Mouse (Mus musculus): Measurements from ENCODE around the gene Gtpbp1. TPM values are rescaled to one million over a fixed set of nuclear protein-coding genes. Genes with fewer than 3 reads are reported as not detected.
"Not testable (repeated sequence)": the region's sequence is repeated elsewhere in the genome, so short reads cannot be mapped to it uniquely, and the experiment has no call there.

Gene Gtpbp1
- polyA plus RNA-seq, 1 experiment from 2014 or later = 28.2 TPM

DNA sequence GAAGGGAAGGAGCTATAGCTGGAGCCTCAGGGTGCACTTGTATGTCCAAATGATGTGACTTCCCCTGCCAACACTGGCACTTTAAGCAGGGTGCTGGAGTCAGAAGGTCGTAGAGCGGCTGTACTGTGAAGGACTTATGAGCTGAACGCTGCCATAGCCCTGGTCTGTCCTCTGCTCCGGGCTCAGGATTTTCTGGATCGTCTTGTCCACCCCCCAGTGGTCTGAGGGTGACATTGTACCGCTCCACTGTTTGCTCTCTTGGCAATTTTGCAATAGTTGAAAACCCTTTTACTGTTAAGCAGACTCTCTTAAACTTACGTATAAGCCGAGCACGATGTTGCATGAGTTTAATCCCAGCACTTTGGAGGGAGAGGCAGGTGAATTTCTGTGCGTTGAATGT, 21.4 kb upstream of the Gtpbp1 start:
- no peak for ATAC-seq (ENCODE audit: insufficient read depth, low FRiP score, low read depth)
- 65% methylated on average over 10 of the region's 10 CpGs for WGBS
- Histone ChIP-seq H3K9me3 (no peaks in the 10 kb centered on the region), H3K27me3 (replicated peaks) (no peaks in the 10 kb centered on the region), H3K4me2 (no peak overlapping the region), H3K27ac (no peak overlapping the region), H3K4me3 (replicated peaks) (no peak overlapping the region), H3K4me1 (peaks cover 7% of the 10 kb centered on the region), H3K9ac (no peak overlapping the region), H3K36me3 (peaks cover 7% of the 10 kb centered on the region; the same call in 1 of the 2 replicates)

DNA sequence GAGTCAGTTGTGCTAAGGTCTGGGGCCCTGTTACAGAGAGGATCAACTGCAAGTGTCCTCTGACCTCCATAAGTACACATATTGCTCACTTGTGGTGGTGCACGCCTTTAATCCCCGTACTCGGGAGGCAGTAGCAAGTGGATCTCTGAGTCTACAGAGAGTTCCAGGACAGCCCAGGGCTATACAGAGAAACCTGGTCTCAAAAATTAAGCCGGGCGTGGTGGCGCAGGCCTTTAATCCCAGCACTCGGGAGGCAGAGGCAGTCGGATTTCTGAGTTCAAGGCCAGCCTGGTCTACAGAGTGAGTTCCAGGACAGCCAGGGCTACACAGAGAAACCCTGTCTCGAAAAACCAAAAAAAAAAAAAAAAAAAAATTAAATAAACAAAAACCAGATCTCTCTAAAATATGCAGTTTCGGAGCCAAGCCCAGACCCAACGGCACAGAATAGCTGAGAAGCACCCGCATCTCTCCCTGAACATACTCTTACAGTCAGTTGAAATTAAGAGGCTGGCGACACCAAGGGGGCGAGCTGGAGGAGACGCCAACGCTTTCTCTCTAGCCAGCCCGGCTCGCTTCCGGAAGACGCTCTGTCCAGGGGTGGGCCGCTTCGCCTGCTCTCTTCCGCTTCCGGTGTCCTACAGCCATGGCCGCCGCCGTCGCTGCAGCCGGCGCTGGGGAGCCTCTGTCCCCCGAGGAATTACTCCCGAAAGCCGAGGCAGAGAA, 20.2 kb upstream of the Gtpbp1 start, which contains the start of gene Tomm22:
Gene Tomm22 (plus strand): TSS at position 613 of the 723 bp plus-strand sequence.
- H3K4me3 ChIP-seq (replicated peaks) = peak within 1 kb of the TSS; percentile 94
- ATAC-seq (ENCODE audit: insufficient read depth, low FRiP score, low read depth) = peak; percentile 95
- WGBS = 16% methylated on average over 33 of the region's 33 CpGs
- no peaks in the 10 kb centered on the region for H3K9me3 ChIP-seq
- peaks cover 7% of the 10 kb centered on the region for H3K4me1 ChIP-seq
- H3K9ac ChIP-seq = peak within 1 kb of the TSS; percentile 84
- peaks cover 14% of the 10 kb centered on the region; the same call in 1 of the 2 replicates for H3K36me3 ChIP-seq
- H3K4me2 ChIP-seq = peak within 1 kb of the TSS; percentile 72
- H3K27me3 ChIP-seq (replicated peaks) = no peaks in the 10 kb centered on the region
- H3K27ac ChIP-seq = peak within 1 kb of the TSS; percentile 61; the same call in 1 of the 2 replicates

DNA sequence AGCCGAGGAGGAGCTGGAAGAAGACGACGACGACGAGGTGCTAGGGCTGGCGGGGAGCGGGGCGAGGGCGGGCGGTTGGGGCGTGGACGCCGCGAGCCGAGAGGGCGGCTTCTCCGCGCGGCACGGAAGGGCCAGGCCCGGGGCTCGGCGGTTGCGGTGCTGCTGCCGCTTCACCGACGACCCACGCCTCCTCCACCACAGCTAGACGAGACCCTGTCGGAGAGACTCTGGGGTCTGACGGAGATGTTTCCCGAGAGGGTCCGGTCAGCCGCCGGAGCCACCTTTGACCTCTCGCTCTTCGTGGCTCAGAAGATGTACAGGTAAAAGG, 19.7 kb upstream of the Gtpbp1 start:
- peak overlapping the region; percentile 94 for H3K4me3 ChIP-seq (replicated peaks)
- under 1% methylated on average over 37 of the region's 37 CpGs for WGBS
- peak; percentile 54 for ATAC-seq (ENCODE audit: insufficient read depth, low FRiP score, low read depth)
- H3K4me2 ChIP-seq = peak overlapping the region; percentile 72
- H3K9me3 ChIP-seq = no peaks in the 10 kb centered on the region
- peaks cover 7% of the 10 kb centered on the region for H3K4me1 ChIP-seq
- H3K36me3 ChIP-seq = peaks cover 17% of the 10 kb centered on the region; the same call in 1 of the 2 replicates
- no peaks in the 10 kb centered on the region for H3K27me3 ChIP-seq (replicated peaks)
- H3K27ac ChIP-seq = peak overlapping the region; percentile 61; the same call in 1 of the 2 replicates
- peak overlapping the region; percentile 84 for H3K9ac ChIP-seq

DNA sequence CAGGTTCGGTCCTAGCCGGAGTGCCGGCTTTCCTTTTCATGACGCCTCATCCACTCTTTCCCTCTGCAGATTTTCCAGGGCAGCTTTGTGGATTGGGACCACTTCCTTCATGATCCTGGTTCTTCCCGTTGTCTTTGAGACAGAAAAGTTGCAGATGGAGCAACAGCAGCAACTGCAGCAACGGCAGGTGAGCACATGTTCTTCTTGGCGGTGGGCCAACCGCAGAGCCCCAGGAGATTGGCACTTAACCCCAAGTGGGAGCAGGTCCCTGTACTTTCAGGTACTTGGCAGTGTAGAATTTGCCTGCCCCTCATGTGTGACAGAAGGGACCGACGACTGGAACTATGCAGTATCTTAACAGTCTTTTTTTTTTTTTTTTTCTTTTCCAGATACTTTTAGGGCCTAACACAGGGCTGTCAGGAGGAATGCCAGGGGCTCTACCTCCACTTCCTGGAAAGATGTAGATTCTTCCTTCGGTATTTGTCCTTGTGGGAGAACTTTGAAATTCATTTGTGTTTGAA, 18.8 kb upstream of the Gtpbp1 start:
- not testable (repeated sequence) for ATAC-seq (ENCODE audit: insufficient read depth, low FRiP score, low read depth); H3K4me1 ChIP-seq; H3K27ac ChIP-seq; H3K9ac ChIP-seq; H3K9me3 ChIP-seq; H3K27me3 ChIP-seq (replicated peaks)
- 71% methylated on average over 11 of the region's 11 CpGs for WGBS
- Histone ChIP-seq H3K36me3 (peaks cover 25% of the 10 kb centered on the region; the same call in 1 of the 2 replicates), H3K4me3 (replicated peaks) (peak overlapping the region; percentile 94), H3K4me2 (peak overlapping the region; percentile 72)

DNA sequence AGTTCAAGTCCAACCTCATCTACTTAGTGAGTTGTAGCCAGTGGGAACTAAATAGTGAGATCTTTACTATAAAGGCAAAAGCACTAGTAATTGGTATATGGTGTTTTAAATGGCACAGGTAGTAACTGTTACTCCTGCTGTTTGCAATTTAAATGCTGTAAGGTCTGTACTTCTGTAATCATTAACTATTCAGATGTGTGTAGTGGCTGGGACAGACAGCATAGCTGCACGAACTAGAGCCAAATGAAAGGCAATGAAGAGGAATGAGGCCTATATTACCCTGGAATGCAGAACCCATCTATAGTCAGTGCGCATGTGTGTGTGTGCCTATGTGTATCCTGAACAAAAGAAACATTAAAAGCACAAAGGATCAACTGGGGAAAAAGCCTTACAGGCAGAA, 12.7 kb upstream of the Gtpbp1 start:
- no peak for ATAC-seq (ENCODE audit: insufficient read depth, low FRiP score, low read depth)
- no peak overlapping the region for H3K27ac ChIP-seq

DNA sequence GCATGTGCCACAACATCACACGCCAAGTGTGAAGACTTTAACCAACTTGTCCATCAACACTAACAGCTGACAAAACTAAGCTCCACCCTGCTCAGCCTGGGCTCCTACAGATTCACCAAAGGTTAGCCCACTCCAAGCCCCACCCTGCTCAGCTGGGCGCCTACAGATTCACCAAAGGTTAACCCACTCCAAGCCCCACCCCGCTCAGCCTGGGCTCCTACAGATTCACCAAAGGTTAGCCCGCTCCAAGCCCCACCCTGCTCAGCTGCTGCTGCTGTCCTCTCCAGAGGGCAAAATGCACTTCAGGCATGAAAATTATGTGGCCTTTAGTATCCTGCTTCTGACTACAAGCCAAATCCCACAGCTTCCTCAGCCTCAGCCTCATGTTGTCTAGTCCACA, 8.7 kb upstream of the Gtpbp1 start:
- H3K9ac ChIP-seq = no peak overlapping the region
- H3K9me3 ChIP-seq = no peaks in the 10 kb centered on the region
- no peaks in the 10 kb centered on the region for H3K36me3 ChIP-seq
- H3K4me2 ChIP-seq = no peak overlapping the region
- ATAC-seq (ENCODE audit: insufficient read depth, low FRiP score, low read depth) = no peak
- peaks cover 36% of the 10 kb centered on the region for H3K4me1 ChIP-seq
- no peaks in the 10 kb centered on the region for H3K27me3 ChIP-seq (replicated peaks)
- WGBS = 85% methylated on average over 4 of the region's 4 CpGs
- H3K4me3 ChIP-seq (replicated peaks) = no peak overlapping the region
- no peak overlapping the region for H3K27ac ChIP-seq

More for the DNA sequence above, 12.7 kb upstream of the Gtpbp1 start:
- Histone ChIP-seq H3K4me2 (no peak overlapping the region), H3K36me3 (peaks cover 23% of the 10 kb centered on the region; the same call in 1 of the 2 replicates), H3K9me3 (no peaks in the 10 kb centered on the region), H3K27me3 (replicated peaks) (no peaks in the 10 kb centered on the region), H3K4me1 (peaks cover 6% of the 10 kb centered on the region; the same call in 1 of the 2 replicates), H3K9ac (no peak overlapping the region), H3K4me3 (replicated peaks) (no peak overlapping the region)
- WGBS = 75% methylated on average over 2 of the region's 2 CpGs

DNA sequence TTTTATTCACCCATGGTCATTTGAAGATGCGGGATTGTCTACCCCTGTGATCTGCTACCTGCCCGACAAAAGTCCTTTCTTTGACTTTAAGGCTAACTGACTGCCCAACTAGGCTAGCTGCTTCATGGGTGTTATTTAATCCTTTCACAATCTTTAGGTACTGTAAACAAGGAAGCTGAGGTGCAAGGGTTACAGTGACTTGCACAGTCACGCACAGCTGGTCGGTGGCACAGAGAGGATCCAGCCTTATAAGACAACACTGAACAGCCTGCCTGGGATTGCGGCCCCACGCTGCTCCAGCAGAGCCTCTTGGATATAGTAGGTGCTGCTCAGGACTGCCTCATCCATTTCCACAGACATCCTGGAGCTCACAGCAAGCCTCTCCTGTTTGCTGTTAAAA, 7.5 kb upstream of the Gtpbp1 start:
- ATAC-seq (ENCODE audit: insufficient read depth, low FRiP score, low read depth) = no peak
- no peak overlapping the region for H3K4me3 ChIP-seq (replicated peaks)
- no peaks in the 10 kb centered on the region for H3K27me3 ChIP-seq (replicated peaks)
- WGBS = 71% methylated on average over 6 of the region's 6 CpGs
- H3K4me2 ChIP-seq = no peak overlapping the region
- no peaks in the 10 kb centered on the region for H3K36me3 ChIP-seq
- H3K27ac ChIP-seq = no peak overlapping the region
- peaks cover 36% of the 10 kb centered on the region for H3K4me1 ChIP-seq
- no peak overlapping the region for H3K9ac ChIP-seq
- no peaks in the 10 kb centered on the region for H3K9me3 ChIP-seq

DNA sequence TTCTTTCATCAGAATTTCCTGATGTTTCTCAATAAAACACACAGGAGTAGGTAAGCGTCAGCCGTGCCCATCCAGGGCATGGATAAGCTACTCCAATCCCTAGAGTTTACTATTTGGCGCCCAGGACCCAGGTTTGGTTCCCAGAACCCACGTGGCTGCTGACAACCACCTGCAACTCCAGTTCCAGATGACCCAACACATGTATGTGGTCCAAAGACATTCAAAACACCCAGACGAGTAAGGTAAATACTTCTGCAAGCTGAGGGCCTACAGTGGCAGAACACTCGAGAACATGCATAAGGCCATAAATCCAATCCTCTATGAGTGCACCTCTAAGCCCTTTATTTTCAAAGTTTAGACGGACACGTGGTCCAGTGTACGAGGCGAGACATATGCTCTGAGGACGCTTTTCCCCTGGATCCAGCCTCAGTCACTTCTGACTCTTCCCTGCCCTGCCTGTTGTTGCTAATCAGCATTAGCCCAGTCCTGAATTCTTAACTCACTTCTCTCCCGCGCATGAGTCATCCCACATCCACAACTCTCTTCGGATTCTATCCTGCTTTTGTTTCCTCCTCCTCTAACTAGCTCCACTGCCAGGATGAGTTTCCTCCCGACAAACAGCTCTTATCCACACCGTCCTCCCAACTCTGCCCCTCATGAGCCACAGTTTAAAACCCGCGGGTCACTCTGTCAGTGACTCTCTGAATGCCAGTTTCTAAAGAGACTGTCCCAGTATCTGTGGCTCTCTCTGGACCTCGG, 6.8 kb upstream of the Gtpbp1 start:
- 0 out of 2 replicates have a peak overlapping the region, but pooled peaks have one; percentile 7 for H3K27ac ChIP-seq
- 64% methylated on average over 19 of the region's 19 CpGs for WGBS
- H3K9me3 ChIP-seq = no peaks in the 10 kb centered on the region
- H3K27me3 ChIP-seq (replicated peaks) = no peaks in the 10 kb centered on the region
- H3K4me1 ChIP-seq = peaks cover 36% of the 10 kb centered on the region
- no peak overlapping the region for H3K9ac ChIP-seq
- no peaks in the 10 kb centered on the region for H3K36me3 ChIP-seq
- peak overlapping the region; percentile 80 for H3K4me3 ChIP-seq (replicated peaks)
- peak overlapping the region; percentile 62 for H3K4me2 ChIP-seq
- ATAC-seq (ENCODE audit: insufficient read depth, low FRiP score, low read depth) = no peak

DNA sequence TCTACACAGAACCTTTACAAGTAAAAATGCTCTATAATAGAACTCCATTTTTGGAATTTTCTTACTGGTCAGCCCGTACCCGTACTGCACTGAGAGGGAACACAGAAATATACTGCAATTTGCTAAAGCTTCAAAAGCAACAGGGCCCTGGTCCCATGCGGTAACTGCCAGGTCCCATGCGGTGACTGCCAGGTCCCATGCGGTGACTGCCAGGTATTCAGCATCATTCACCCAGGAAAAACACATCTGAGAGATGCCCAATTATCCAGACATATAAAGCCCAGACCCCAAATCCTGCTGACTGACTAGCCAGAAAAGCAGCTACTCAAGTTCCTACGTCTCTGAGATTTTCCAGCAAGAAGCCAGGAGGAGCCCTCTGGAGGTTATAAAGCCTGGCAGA, 6.0 kb upstream of the Gtpbp1 start:
- Histone ChIP-seq H3K4me3 (replicated peaks) (peak overlapping the region; percentile 80), H3K9me3 (no peaks in the 10 kb centered on the region), H3K4me1 (peaks cover 37% of the 10 kb centered on the region)

DNA sequence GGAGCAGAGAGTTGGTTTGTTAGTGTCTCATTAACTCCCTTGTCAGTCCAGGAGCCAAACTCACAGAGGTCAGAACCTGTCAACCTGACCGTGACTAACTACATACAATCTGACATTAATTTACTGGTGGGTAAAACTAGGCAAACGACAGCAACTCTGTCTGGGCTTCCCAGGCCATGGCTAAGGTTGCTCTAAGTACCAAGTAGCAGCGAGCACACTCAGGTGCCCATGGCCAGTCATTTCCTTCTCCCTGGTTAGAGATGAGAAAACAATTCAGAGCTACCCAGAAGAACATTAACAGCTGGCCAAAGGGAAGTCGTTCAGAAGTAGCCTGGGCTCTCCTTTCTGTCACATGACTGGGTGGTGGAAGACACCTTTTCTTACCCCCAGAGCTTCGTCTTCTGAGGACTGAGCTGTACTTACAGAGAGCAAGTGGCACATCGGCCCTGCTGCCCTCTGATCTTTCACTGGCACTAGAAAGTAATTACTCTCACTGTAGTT, 5.5 kb upstream of the Gtpbp1 start:
- Histone ChIP-seq H3K27ac (no peak overlapping the region), H3K36me3 (no peaks in the 10 kb centered on the region), H3K27me3 (replicated peaks) (no peaks in the 10 kb centered on the region), H3K9ac (no peak overlapping the region), H3K4me3 (replicated peaks) (peak overlapping the region; percentile 80), H3K4me1 (peaks cover 39% of the 10 kb centered on the region), H3K9me3 (no peaks in the 10 kb centered on the region), H3K4me2 (peak overlapping the region; percentile 62)
- 22% methylated on average over 6 of the region's 6 CpGs for WGBS
- ATAC-seq (ENCODE audit: insufficient read depth, low FRiP score, low read depth) = no peak

More for the DNA sequence above, 6.0 kb upstream of the Gtpbp1 start:
- no peak for ATAC-seq (ENCODE audit: insufficient read depth, low FRiP score, low read depth)
- H3K9ac ChIP-seq = no peak overlapping the region
- H3K36me3 ChIP-seq = no peaks in the 10 kb centered on the region
- no peaks in the 10 kb centered on the region for H3K27me3 ChIP-seq (replicated peaks)
- 76% methylated on average over 6 of the region's 6 CpGs for WGBS
- H3K27ac ChIP-seq = no peak overlapping the region
- peak overlapping the region; percentile 62 for H3K4me2 ChIP-seq

DNA sequence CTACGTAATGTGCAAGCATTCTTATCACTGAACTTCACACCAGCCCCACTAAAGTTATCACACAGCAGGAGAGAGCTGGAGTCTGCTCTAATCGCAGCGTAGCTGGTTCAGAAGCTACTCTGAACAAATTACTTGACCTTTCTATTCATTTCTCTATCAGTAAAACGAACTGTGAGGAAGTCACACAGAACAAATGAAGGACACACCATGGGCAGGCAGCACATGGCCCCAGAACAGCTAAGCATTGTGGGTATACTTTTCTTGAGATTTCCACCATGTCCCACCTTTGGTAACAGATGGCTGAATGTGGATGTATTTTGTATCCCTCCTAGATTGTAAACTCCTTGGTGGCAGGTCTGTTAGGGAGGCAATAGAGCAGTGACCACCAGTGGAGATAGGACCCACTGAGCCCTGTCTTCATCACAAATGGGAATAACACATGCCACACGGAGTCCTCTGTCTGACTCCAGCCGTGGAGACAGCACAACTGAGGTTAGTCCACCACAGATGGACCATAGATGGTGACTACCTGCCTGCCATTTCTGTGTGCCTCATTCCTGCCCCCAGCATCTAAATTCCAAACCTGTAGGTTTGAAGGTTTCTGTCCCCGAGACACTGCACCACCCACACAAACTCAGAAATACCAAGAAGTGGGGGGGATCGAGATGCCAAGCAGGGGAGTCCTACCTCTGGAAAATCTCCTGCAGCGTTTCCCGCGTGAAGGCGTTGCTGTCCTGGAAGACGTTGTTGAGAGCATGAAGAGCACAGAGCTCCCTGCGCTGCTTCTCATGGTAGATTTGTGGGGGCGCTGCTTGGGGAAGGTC, 4.4 kb upstream of the Gtpbp1 start:
- Histone ChIP-seq H3K4me1 (peaks cover 41% of the 10 kb centered on the region), H3K4me2 (peak overlapping the region; percentile 62), H3K27me3 (replicated peaks) (no peaks in the 10 kb centered on the region), H3K36me3 (no peaks in the 10 kb centered on the region), H3K4me3 (replicated peaks) (peak overlapping the region; percentile 80), H3K27ac (no peak overlapping the region; the same call in 1 of the 2 replicates), H3K9me3 (no peaks in the 10 kb centered on the region), H3K9ac (peak overlapping the region; percentile 87; the same call in 1 of the 2 replicates)
- 11% methylated on average over 15 of the region's 15 CpGs for WGBS
- ATAC-seq (ENCODE audit: insufficient read depth, low FRiP score, low read depth) = no peak
